In the genomic region with DNA sequence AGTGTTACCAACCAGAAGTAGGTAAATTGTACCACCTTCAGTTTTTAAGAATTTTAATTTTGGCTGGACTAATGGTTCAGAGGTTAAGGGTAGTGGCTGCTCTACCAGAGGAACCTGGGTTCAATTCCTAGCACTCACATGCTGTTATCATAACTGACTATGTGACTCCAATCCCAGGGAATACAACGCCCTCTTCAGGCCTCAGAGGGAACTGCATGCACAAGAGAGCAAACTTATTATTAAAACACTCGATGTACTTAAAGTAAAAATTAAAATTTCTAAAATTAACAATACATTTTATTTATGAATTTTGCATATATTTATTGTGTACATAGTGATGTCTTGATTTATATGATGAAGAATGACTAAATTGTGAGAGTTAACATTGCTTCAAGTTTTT, we compare ENCODE assay signal across 34 mouse cellular contexts. TPM values are rescaled to one million over a fixed set of nuclear protein-coding genes. Genes with fewer than 3 reads are reported as not detected.
DNase-seq lines count a peak whose midpoint lies in the region; ATAC-seq and TF ChIP-seq lines count a peak whose summit lies in the region.
"Had no signal": no experiment of that assay in that cellular context is flagged by ENCODE, and none has a peak within 500 bp of the region (broad histone marks: within the 10 kb centered on the region; RNA-seq: fewer than 3 reads in every experiment).

No protein-coding gene starts in this region.

- H3K27ac ChIP-seq in forebrain, postnatal 0 days (ENCODE audit: low read depth, low read length) = no peak overlapping the region
- no peak overlapping the region for H3K27ac ChIP-seq in forebrain, embryonic 12.5 days
- no peak overlapping the region for H3K27ac ChIP-seq in layer of hippocampus, adult 2 months
- H3K27ac ChIP-seq in midbrain, postnatal 0 days (ENCODE audit: low read depth, low read length) = no peak overlapping the region
- no peak overlapping the region for H3K27ac ChIP-seq in midbrain, embryonic 15.5 days
- H3K27ac ChIP-seq: embryonic facial prominence, embryonic 10.5 days; hindbrain, embryonic 15.5 days; kidney, embryonic 15.5 days; limb, embryonic 13.5 days; liver, embryonic 15.5 days; midbrain, embryonic 12.5 days; neural tube, embryonic 12.5 days had no signal

- no peaks in the 10 kb centered on the region for H3K9me3 ChIP-seq in forebrain, postnatal 0 days (ENCODE audit: low read length)
- no peaks in the 10 kb centered on the region for H3K9me3 ChIP-seq in forebrain, embryonic 12.5 days
- no peaks in the 10 kb centered on the region for H3K9me3 ChIP-seq in midbrain, postnatal 0 days (ENCODE audit: low read length)
- H3K9me3 ChIP-seq in midbrain, embryonic 15.5 days = no peaks in the 10 kb centered on the region
- H3K9me3 ChIP-seq: embryonic facial prominence, embryonic 10.5 days; hindbrain, embryonic 15.5 days; kidney, embryonic 15.5 days; limb, embryonic 13.5 days; liver, embryonic 15.5 days; midbrain, embryonic 12.5 days; neural tube, embryonic 12.5 days had no signal

- peak; percentile 27; the same call in 1 of the 2 replicates for TF ChIP-seq CTCF in forebrain, postnatal 0 days (IDR thresholded peaks at IDR 0.05; ENCODE audit: low read depth)
- peak; percentile 64 for TF ChIP-seq CTCF in layer of hippocampus, adult 2 months (conservative IDR thresholded peaks at IDR 0.05)
- TF ChIP-seq CTCF in midbrain, postnatal 0 days (IDR thresholded peaks at IDR 0.05) = peak; percentile 47

- no peaks in the 10 kb centered on the region for H3K4me1 ChIP-seq in forebrain, postnatal 0 days (ENCODE audit: insufficient read depth)
- H3K4me1 ChIP-seq in forebrain, embryonic 12.5 days = no peaks in the 10 kb centered on the region
- H3K4me1 ChIP-seq in midbrain, postnatal 0 days (ENCODE audit: insufficient read depth, low read length) = no peaks in the 10 kb centered on the region
- no peaks in the 10 kb centered on the region for H3K4me1 ChIP-seq in midbrain, embryonic 15.5 days
- H3K4me1 ChIP-seq: embryonic facial prominence, embryonic 10.5 days; hindbrain, embryonic 15.5 days; kidney, embryonic 15.5 days; limb, embryonic 13.5 days; liver, embryonic 15.5 days; midbrain, embryonic 12.5 days; neural tube, embryonic 12.5 days had no signal

- no peak for ATAC-seq in forebrain, postnatal 0 days
- ATAC-seq in forebrain, embryonic 12.5 days (ENCODE audit: low FRiP score) = no peak
- no peak for ATAC-seq in midbrain, postnatal 0 days (ENCODE audit: low FRiP score)
- ATAC-seq in midbrain, embryonic 15.5 days (replicated peaks) = no peak
- ATAC-seq: forebrain, embryonic 16.5 days had no signal

- no peak overlapping the region for H3K4me2 ChIP-seq in forebrain, postnatal 0 days (ENCODE audit: low read depth)
- no peak overlapping the region for H3K4me2 ChIP-seq in forebrain, embryonic 12.5 days
- no peak overlapping the region for H3K4me2 ChIP-seq in midbrain, postnatal 0 days (ENCODE audit: low read depth, low read length, poor library complexity, severe bottlenecking)
- H3K4me2 ChIP-seq in midbrain, embryonic 15.5 days = no peak overlapping the region
- H3K4me2 ChIP-seq: hindbrain, embryonic 15.5 days; kidney, embryonic 15.5 days; limb, embryonic 13.5 days; liver, embryonic 15.5 days; midbrain, embryonic 12.5 days; neural tube, embryonic 12.5 days had no signal

- H3K27me3 ChIP-seq in forebrain, postnatal 0 days (ENCODE audit: insufficient read depth, low read length) = no peaks in the 10 kb centered on the region
- no peaks in the 10 kb centered on the region for H3K27me3 ChIP-seq in forebrain, embryonic 12.5 days
- no peaks in the 10 kb centered on the region for H3K27me3 ChIP-seq in midbrain, postnatal 0 days (ENCODE audit: insufficient read depth, low read length)
- no peaks in the 10 kb centered on the region for H3K27me3 ChIP-seq in midbrain, embryonic 15.5 days (replicated peaks)
- H3K27me3 ChIP-seq: hindbrain, embryonic 15.5 days; kidney, embryonic 15.5 days; limb, embryonic 13.5 days; liver, embryonic 15.5 days; midbrain, embryonic 12.5 days; neural tube, embryonic 12.5 days had no signal

- no peak overlapping the region for H3K4me3 ChIP-seq in forebrain, postnatal 0 days (ENCODE audit: low read depth, low read length)
- H3K4me3 ChIP-seq in forebrain, embryonic 12.5 days (replicated peaks) = no peak overlapping the region
- no peak overlapping the region for H3K4me3 ChIP-seq in layer of hippocampus, adult 2 months
- no peak overlapping the region for H3K4me3 ChIP-seq in midbrain, postnatal 0 days (ENCODE audit: low read depth, low read length)
- H3K4me3 ChIP-seq in midbrain, embryonic 15.5 days = no peak overlapping the region
- H3K4me3 ChIP-seq: embryonic facial prominence, embryonic 10.5 days; hindbrain, embryonic 15.5 days; kidney, embryonic 15.5 days; limb, embryonic 13.5 days; liver, embryonic 15.5 days; midbrain, embryonic 12.5 days; neural tube, embryonic 12.5 days had no signal

- 85% methylated on average over 2 of the region's 2 CpGs for WGBS in forebrain, postnatal 0 days
- 75% methylated on average over 2 of the region's 2 CpGs for WGBS in forebrain, embryonic 12.5 days
- 88% methylated on average over 2 of the region's 2 CpGs for WGBS in midbrain, postnatal 0 days
- 82% methylated on average over 2 of the region's 2 CpGs for WGBS in midbrain, embryonic 15.5 days

- no peak for DNase-seq in forebrain, postnatal 0 days
- no peak for DNase-seq in layer of hippocampus, adult 2 months (ENCODE audit: low spot score in 2 of 2)
- DNase-seq in layer of hippocampus, adult 8-10 months (ENCODE audit: low spot score in 2 of 2) = no peak
- DNase-seq in midbrain, postnatal 0 days (ENCODE audit: low spot score) = no peak
- DNase-seq in right cerebral cortex, postnatal 4 days = no peak
- DNase-seq: adrenal gland, postnatal 36 days; cerebellum, adult 11 months; cerebellum, adult 9-11 months; gastrocnemius, postnatal 25 days; heart, postnatal 36 days; kidney, adult 11 months; layer of hippocampus, postnatal 36 days; lung, postnatal 10 days; retina, postnatal 1 day; right cerebral cortex, postnatal 25 days; thymus, adult 18-20 months; thymus, postnatal 36 days had no signal

- no peaks in the 10 kb centered on the region for H3K36me3 ChIP-seq in forebrain, postnatal 0 days (ENCODE audit: insufficient read depth)
- peaks cover 21% of the 10 kb centered on the region for H3K36me3 ChIP-seq in forebrain, embryonic 12.5 days (replicated peaks)
- H3K36me3 ChIP-seq in midbrain, postnatal 0 days (ENCODE audit: insufficient read depth, low read length) = no peaks in the 10 kb centered on the region
- H3K36me3 ChIP-seq in midbrain, embryonic 15.5 days (replicated peaks) = no peaks in the 10 kb centered on the region
- H3K36me3 ChIP-seq: hindbrain, embryonic 15.5 days; liver, embryonic 15.5 days had no signal

- H3K9ac ChIP-seq in forebrain, postnatal 0 days = no peak overlapping the region
- no peak overlapping the region for H3K9ac ChIP-seq in forebrain, embryonic 12.5 days
- H3K9ac ChIP-seq in midbrain, postnatal 0 days (replicated peaks; ENCODE audit: low read length, poor library complexity, severe bottlenecking) = no peak overlapping the region
- H3K9ac ChIP-seq in midbrain, embryonic 15.5 days = no peak overlapping the region
- H3K9ac ChIP-seq: hindbrain, embryonic 15.5 days; kidney, embryonic 15.5 days; limb, embryonic 13.5 days; liver, embryonic 15.5 days; midbrain, embryonic 12.5 days; neural tube, embryonic 12.5 days had no signal

RNA-seq across cellular contexts. Expression of gene Ttc23l, which starts 28.1 kb away (rescaled TPM):
- not detected in 2 replicates for total RNA-seq in forebrain, postnatal 0 days (2014; rRNA removed)
- not detected in 2 replicates for polyA plus RNA-seq in forebrain, postnatal 0 days (2015; fragmentation: Nextera tagmentation; extraction: Ambion mirVana)
- not detected in 2 replicates for polyA plus RNA-seq in forebrain, embryonic 12.5 days (2016; fragmentation: Nextera tagmentation; extraction: Ambion mirVana)
- not detected for total RNA-seq in layer of hippocampus, adult 2 months (2021)
- total RNA-seq in layer of hippocampus, adult 8-10 months (2022) = not detected
- total RNA-seq in midbrain, postnatal 0 days (2014; rRNA removed) = not detected in 2 replicates
- not detected in 2 replicates for polyA plus RNA-seq in midbrain, postnatal 0 days (2015; fragmentation: Nextera tagmentation; extraction: Ambion mirVana)
- not detected in 2 replicates for polyA plus RNA-seq in midbrain, embryonic 15.5 days (2015; fragmentation: Nextera tagmentation; extraction: Ambion mirVana)
- total RNA-seq: adrenal gland, adult 18-20 months; adrenal gland, postnatal 36 days; common myeloid progenitor, adult 5-6 weeks; gastrocnemius, postnatal 25 days; heart, adult 8-10 months; heart, postnatal 36 days; layer of hippocampus, postnatal 36 days; left cerebral cortex, postnatal 25 days; megakaryocyte, adult 5-6 weeks had no signal
- polyA plus RNA-seq: embryonic facial prominence, embryonic 10.5 days; forebrain, embryonic 16.5 days; heart, embryonic 14.5 days; hindbrain, embryonic 15.5 days; kidney, embryonic 15.5 days; limb, embryonic 13.5 days; liver, embryonic 15.5 days; midbrain, embryonic 12.5 days; neural tube, embryonic 12.5 days; spleen, adult 2 months had no signal
